Mouse (Mus musculus) limb, embryonic 13.5 days (tissue): Measurements from ENCODE around the gene Btg4. TPM values are rescaled to one million over a fixed set of nuclear protein-coding genes. Genes with fewer than 3 reads are reported as not detected.
A peak's percentile ranks its signal among the peaks of the same experiment; 100 is the strongest.

Experiments used
- microRNA counts: library from miRNA; unstranded; fragments of <30 nt; microRNA quantifications from one replicate; lab custom pipeline; 2016
- microRNA-seq: library from miRNA; unstranded; fragments of <30 nt; microRNA quantifications from one replicate; pipeline ENCODE4, GENCODE M21; 2016
- polyA plus RNA-seq: library from polyadenylated mRNA; unstranded; fragments of >200 nt; fragmentation: Nextera tagmentation; extraction: Ambion mirVana; gene quantifications from 2 replicates; pipeline ENCODE4 v1.2.1, GENCODE M21; 2015

Gene Btg4
- polyA plus RNA-seq, 1 experiment from 2014 or later = not detected

MicroRNA genes within 50 kb of the gene (microRNA counts, 519-probe panel; counts per million panel counts)
- microRNA mmu-miR-34b-3p (lab: Ali Mortazavi, UCI) (1,929 counts per million, percentile 23 among the panel's probes with 10 or more counts), microRNA mmu-miR-34b-5p (lab: Ali Mortazavi, UCI) (2,109 counts per million, percentile 28 among the panel's probes with 10 or more counts), microRNA mmu-miR-34c (lab: Ali Mortazavi, UCI) (4,148 counts per million, percentile 80 among the panel's probes with 10 or more counts)

Small RNA genes within 50 kb of the gene (microRNA-seq; reads per million reads assigned to microRNA genes)
- gene Mir34b = 26.1 reads per million, percentile 38 among the genes with 10 or more reads in this experiment
- gene Mir34c = 623 reads per million, percentile 71 among the genes with 10 or more reads in this experiment

Other genes starting within 250 kb of the Btg4 start
- 74.3 and 77.3 TPM in 2 replicates for gene Ppp2r1b, start 215.6 kb upstream of the Btg4 start, polyA plus RNA-seq
- 15.1 and 17.9 TPM in 2 replicates for gene Sik2, start 51.8 kb upstream of the Btg4 start, polyA plus RNA-seq
- gene Layn, start 16.2 kb downstream of the Btg4 start, polyA plus RNA-seq = 8.4 and 8.6 TPM in 2 replicates
- gene 4833427G06Rik, start 41.2 kb downstream of the Btg4 start, polyA plus RNA-seq = not detected in 2 replicates
- gene Gm32742, start 104.6 kb downstream of the Btg4 start, polyA plus RNA-seq = not detected in 2 replicates
- not detected in 2 replicates for gene Pou2af1, start 152.8 kb downstream of the Btg4 start, polyA plus RNA-seq
- 3.0 and 3.3 TPM in 2 replicates for gene Colca2, start 217.7 kb downstream of the Btg4 start, polyA plus RNA-seq